Mouse (Mus musculus) lung, embryonic 14.5 days (tissue): ENCODE results near the gene C2cd4a. TPM values are rescaled to one million over a fixed set of nuclear protein-coding genes. Genes with fewer than 3 reads are reported as not detected.

Experiments
- ATAC-seq: fragments of 200-750 bp; cut with Nextera tagmentation; 2 replicates; pipeline ENCODE4 v1.8.0; 2017; ENCODE audit warnings: mild to moderate bottlenecking, moderate TSS enrichment, moderate library complexity; ENCODE audit not compliant: insufficient read depth
- DNase-seq: peaks from one replicate; pipeline ENCODE4 v3.0.0-alpha.2; 2015
- H3K27ac ChIP-seq: fragments of 300-500 bp; sonication (generic); 2 replicates; pipeline ENCODE4 v1.5.1; 2014; ENCODE audit warnings: low read depth, mild to moderate bottlenecking, moderate library complexity
- H3K27me3 ChIP-seq: fragments of 300-500 bp; sonication (generic); 2 replicates; pipeline ENCODE4 v1.6.1; 2014; ENCODE audit warnings: low read length, control low read depth; ENCODE audit not compliant: insufficient read depth
- H3K36me3 ChIP-seq: fragments of 300-500 bp; sonication (generic); 2 replicates; pipeline ENCODE4 v1.6.1; 2014; ENCODE audit warnings: control low read depth; ENCODE audit not compliant: insufficient read depth
- H3K4me1 ChIP-seq: fragments of 300-500 bp; sonication (generic); 2 replicates; pipeline ENCODE4 v1.6.1; 2014; ENCODE audit warnings: antibody characterized with exemption, control low read depth; ENCODE audit not compliant: insufficient read depth
- H3K4me2 ChIP-seq: fragments of 300-500 bp; sonication (generic); 2 replicates; pipeline ENCODE4 v1.6.1; 2014; ENCODE audit warnings: mild to moderate bottlenecking
- H3K4me3 ChIP-seq: fragments of 300-500 bp; sonication (generic); 2 replicates; pipeline ENCODE4 v1.5.1; 2014; ENCODE audit warnings: low read depth, low read length
- H3K9ac ChIP-seq: fragments of 300-500 bp; sonication (generic); 2 replicates; pipeline ENCODE4 v1.6.1; 2014
- H3K9me3 ChIP-seq: fragments of 300-500 bp; sonication (generic); 2 replicates; pipeline ENCODE4 v1.6.1; 2016; ENCODE audit warnings: low read depth, low read length, control low read depth
- CTCF ChIP-seq: IDR thresholded peaks from 2 replicates; pipeline ENCODE4 v1.5.1; 2016; ENCODE audit warnings: antibody characterized with exemption, low read depth
- WGBS: fragments of 180-500 bp; shearing (Covaris S2); extraction: QIAGEN DNeasy Blood & Tissue Kit; methylation state at CpG from one replicate; pipeline ENCODE4 v1.1.7; 2014; 5-methylcytosine and 5-hydroxymethylcytosine counted together
- polyA plus RNA-seq: library from polyadenylated mRNA; unstranded; fragments of >200 nt; fragmentation: Nextera tagmentation; extraction: Ambion mirVana; gene quantifications from 2 replicates; pipeline ENCODE4 v1.2.1, GENCODE M21; 2014

Gene C2cd4a
- polyA plus RNA-seq, 1 experiment from 2014 or later = 1.9 TPM

DNA sequence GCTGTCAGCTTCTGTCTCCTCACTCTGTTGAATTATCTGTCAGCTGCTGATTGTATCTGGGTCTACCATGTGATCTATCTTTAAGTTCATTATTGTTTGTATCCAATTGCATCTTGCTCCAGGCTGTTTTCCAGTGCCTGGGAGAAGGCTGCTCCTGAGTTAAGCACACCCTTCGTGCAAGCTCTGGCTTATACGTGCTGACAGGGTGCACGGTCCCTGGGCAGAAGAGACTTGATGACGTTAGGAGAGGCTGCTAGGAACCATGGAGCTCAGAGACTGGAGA lies 13.5 kb downstream of the C2cd4a start:
- no peak overlapping the region for H3K9ac ChIP-seq
- WGBS = 60% methylated on average over 4 of the region's 4 CpGs
- DNase-seq (no peak), ATAC-seq (no peak)
- no peak for TF ChIP-seq CTCF
- no peaks in the 10 kb centered on the region for H3K27me3 ChIP-seq
- H3K9me3 ChIP-seq = no peaks in the 10 kb centered on the region
- H3K4me3 ChIP-seq = no peak overlapping the region
- no peak overlapping the region for H3K4me2 ChIP-seq
- H3K27ac ChIP-seq = no peak overlapping the region
- peaks cover 16% of the 10 kb centered on the region for H3K4me1 ChIP-seq
- H3K36me3 ChIP-seq = no peaks in the 10 kb centered on the region

DNA sequence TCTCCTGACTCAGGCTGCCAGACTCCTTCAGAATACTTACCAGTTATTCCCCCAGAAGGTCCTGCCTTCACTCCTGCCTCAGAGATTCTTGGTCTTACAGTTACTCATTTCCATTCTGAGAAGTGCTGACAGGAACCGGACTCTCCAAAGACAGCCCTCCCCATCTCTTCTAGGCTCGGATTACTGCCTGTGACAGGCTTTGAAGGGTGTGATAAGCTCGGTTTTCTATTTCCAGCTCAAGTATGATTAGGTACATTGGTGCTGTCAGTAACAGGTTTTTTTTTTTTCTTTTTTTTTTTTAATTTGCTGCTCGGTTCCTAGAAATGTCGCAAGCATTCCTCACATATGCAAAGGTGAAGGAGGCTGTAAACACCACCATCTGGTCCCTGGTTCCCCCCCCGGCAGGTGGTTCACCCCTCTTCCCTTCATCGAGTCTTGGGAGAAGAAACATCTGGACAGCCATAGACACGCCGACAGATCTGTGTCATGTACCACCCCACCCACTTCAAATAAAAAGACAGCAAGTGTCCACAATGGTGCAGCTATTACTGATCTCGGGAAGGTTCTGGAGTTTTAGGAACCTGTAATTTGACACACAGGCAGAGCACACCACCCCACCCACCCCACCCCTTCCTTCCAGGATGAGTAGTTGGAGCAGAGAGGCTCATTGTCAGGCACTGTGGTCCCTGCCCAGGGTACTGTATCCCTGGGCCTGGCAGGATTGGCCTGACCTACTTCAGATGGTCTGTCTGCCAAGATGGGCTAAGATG lies 14.0 kb downstream of the C2cd4a start:
- Histone ChIP-seq H3K4me3 (no peak overlapping the region), H3K4me2 (no peak overlapping the region), H3K9ac (no peak overlapping the region), H3K9me3 (no peaks in the 10 kb centered on the region), H3K4me1 (peaks cover 16% of the 10 kb centered on the region), H3K27me3 (no peaks in the 10 kb centered on the region), H3K27ac (no peak overlapping the region), H3K36me3 (no peaks in the 10 kb centered on the region)
- TF ChIP-seq CTCF = no peak
- ATAC-seq = peak; percentile 41; the same call in 1 of the 2 replicates
- 12% methylated on average over 10 of the region's 10 CpGs for WGBS
- DNase-seq = peak; percentile 46

DNA sequence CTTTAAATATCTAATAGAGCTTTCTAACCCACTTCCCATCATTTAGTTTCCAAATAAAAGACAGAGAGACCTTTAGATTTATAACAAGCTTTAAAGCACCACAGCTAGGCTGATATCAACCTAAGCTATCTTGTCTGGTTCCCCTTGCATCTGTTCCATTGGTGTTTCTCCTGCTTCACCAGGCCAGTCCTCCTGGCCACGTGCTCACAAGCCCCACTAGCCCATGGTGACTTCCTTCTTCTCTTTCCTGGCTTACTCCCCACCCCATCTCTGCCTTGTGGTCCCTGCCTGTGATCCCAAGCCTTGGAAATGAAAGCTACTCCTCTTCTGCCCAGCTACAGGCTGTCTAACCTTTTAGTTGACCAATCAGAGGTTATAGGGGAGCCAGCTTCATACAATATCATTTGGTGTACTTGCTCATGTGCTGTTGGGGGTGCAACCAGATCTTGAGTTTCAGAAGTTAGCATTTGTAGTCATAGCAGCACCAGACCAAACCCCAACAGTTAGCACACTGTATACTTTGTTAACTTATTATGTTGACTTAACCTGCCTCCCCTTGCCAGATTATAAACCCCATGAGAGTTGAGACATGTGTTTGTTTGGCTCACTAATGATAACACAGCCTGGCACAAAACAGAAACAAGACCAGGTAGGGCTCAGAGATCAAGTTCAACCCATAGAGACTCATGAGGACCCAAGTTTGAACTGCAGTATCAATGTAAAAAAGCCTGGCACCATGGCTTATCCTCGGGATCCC lies 15.8 kb downstream of the C2cd4a start:
- no peaks in the 10 kb centered on the region for H3K36me3 ChIP-seq
- H3K4me1 ChIP-seq = peaks cover 16% of the 10 kb centered on the region
- DNase-seq = no peak
- no peaks in the 10 kb centered on the region for H3K27me3 ChIP-seq
- TF ChIP-seq CTCF = no peak
- no peak overlapping the region for H3K4me2 ChIP-seq
- no peaks in the 10 kb centered on the region; the same call in 1 of the 2 replicates for H3K9me3 ChIP-seq
- WGBS = 72% methylated on average over 2 of the region's 2 CpGs
- no peak for ATAC-seq
- no peak overlapping the region for H3K27ac ChIP-seq
- no peak overlapping the region for H3K9ac ChIP-seq
- no peak overlapping the region for H3K4me3 ChIP-seq

DNA sequence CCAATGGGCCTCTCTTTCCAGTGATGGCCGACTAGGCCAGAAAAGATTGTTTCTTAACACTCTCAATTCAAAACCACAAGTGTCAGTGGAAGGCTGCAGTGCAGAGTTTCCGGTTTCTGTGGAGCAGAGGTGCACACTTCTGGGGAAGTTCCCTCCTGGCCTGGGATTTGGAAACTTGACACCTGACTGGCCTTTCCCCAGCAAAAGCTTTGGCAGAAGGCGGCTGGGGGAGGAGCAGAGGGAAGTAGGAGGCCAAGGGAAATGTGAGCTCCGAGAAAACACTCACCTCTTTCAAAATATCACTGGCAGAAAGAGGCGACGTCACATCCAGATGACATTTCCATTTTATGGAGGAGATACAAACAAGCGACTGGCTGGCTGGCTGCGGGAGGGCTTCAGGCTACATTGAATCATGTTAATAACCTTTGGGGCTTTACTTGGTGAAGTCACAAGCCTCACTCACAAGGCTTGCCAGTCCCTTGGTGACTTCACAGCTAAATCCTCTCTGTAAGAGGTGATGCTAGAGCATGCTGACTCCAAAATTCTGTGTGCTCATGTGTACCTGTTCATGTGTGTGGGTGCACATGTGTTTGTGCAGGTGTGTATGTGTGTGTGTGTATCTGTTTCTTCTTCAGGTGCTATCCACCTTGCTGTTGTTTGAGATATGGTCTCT lies 18.3 kb downstream of the C2cd4a start:
- H3K4me3 ChIP-seq = no peak overlapping the region
- H3K27ac ChIP-seq = peak overlapping the region; percentile 79
- H3K9ac ChIP-seq = no peak overlapping the region
- H3K4me1 ChIP-seq = peaks cover 16% of the 10 kb centered on the region
- DNase-seq = peak; percentile 88
- ATAC-seq = peak; percentile 74
- TF ChIP-seq CTCF = no peak
- peak overlapping the region; percentile 31 for H3K4me2 ChIP-seq
- no peaks in the 10 kb centered on the region for H3K27me3 ChIP-seq
- H3K9me3 ChIP-seq = no peaks in the 10 kb centered on the region; the same call in 1 of the 2 replicates
- WGBS = 2% methylated on average over 8 of the region's 8 CpGs
- no peaks in the 10 kb centered on the region for H3K36me3 ChIP-seq

DNA sequence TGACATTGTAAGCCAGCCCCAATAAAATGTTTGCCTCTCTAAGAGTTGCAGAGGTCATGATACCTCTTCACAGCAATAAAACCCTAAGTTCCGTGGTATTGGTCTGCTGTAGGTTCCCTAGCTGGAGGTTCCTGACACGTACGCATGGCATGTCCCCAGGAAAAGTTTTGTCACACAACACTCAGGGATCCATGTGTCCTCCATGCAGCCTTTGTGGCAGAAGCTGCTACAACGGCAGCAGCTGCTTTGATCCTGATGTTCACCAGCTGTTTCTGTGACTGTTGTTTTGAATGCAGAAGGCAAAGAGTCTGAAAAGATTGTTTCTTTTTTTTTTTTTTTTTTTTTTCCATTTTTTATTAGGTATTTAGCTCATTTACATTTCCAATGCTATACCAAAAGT lies 19.0 kb downstream of the C2cd4a start:
- H3K9me3 ChIP-seq = no peaks in the 10 kb centered on the region; the same call in 1 of the 2 replicates
- WGBS = 35% methylated on average over 4 of the region's 4 CpGs
- peak; percentile 91 for DNase-seq
- H3K9ac ChIP-seq = no peak overlapping the region
- no peaks in the 10 kb centered on the region for H3K27me3 ChIP-seq
- ATAC-seq = peak; percentile 66
- H3K4me2 ChIP-seq = no peak overlapping the region
- H3K36me3 ChIP-seq = no peaks in the 10 kb centered on the region
- peaks cover 13% of the 10 kb centered on the region for H3K4me1 ChIP-seq
- no peak overlapping the region for H3K4me3 ChIP-seq
- peak overlapping the region; percentile 61; the same call in 1 of the 2 replicates for H3K27ac ChIP-seq
- TF ChIP-seq CTCF = no peak

DNA sequence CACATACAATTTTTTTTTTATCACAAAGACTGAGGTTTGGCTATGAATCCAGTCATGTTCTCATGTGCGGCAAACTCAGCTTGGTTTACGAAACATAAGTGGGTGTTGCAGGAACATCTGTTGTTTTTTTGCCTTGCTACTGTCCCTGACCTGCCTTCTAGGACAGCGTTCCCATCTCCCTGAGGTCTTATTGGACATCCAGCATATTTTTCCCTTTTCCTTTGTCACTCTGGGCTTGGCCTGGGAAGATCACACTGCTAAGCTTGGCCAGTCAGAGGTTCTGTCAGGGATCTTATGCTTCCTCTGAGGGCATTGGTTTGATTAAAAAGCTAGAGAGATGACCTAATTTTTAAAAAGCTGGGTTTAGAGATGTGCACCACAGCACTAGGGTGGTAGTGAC lies 21.0 kb downstream of the C2cd4a start:
- no peak for ATAC-seq
- H3K9ac ChIP-seq = no peak overlapping the region
- no peak for DNase-seq
- no peaks in the 10 kb centered on the region; the same call in 1 of the 2 replicates for H3K9me3 ChIP-seq
- H3K36me3 ChIP-seq = no peaks in the 10 kb centered on the region
- 69% methylated on average over 3 of the region's 3 CpGs for WGBS
- H3K4me1 ChIP-seq = peaks cover 8% of the 10 kb centered on the region
- TF ChIP-seq CTCF = no peak
- H3K4me2 ChIP-seq = no peak overlapping the region
- no peaks in the 10 kb centered on the region for H3K27me3 ChIP-seq
- no peak overlapping the region for H3K27ac ChIP-seq
- H3K4me3 ChIP-seq = no peak overlapping the region

DNA sequence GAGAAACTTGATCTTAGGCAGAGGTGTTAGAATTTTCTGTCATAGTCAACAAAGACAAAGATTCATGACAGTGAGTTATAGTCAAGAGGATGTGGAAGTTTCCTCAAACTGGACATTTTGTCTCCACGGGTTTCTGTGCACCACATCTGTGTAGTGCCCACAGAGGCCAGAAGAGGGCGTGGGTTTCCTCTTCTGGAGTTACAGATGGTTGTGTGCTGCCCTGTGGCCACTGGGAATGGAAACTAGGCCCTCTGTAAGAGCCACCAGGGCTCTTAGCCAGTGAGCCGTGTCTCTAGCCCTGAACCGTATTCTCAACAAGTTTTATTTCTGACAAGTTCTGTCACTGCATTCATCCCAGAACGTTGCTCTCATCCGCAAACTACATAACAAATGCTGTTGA lies 21.6 kb downstream of the C2cd4a start:
- H3K27ac ChIP-seq = no peak overlapping the region

More for the DNA sequence above, 21.6 kb downstream of the C2cd4a start:
- H3K4me1 ChIP-seq = peaks cover 8% of the 10 kb centered on the region
- no peak overlapping the region for H3K9ac ChIP-seq
- peak; percentile 24 for TF ChIP-seq CTCF
- 55% methylated on average over 6 of the region's 6 CpGs for WGBS
- H3K4me3 ChIP-seq = no peak overlapping the region
- no peaks in the 10 kb centered on the region; the same call in 1 of the 2 replicates for H3K9me3 ChIP-seq
- H3K36me3 ChIP-seq = no peaks in the 10 kb centered on the region
- DNase-seq (peak; percentile 38), ATAC-seq (no peak)
- H3K4me2 ChIP-seq = no peak overlapping the region
- H3K27me3 ChIP-seq = no peaks in the 10 kb centered on the region
